Mouse (Mus musculus): Measurements from ENCODE around the gene Tbkbp1.
"Not testable (repeated sequence)": the region's sequence is repeated elsewhere in the genome, so short reads cannot be mapped to it uniquely, and the experiment has no call there.

Tbkbp1 gene

GRCm38 (mm10) chr11:97151343-97151801 lies at the start of gene Tbkbp1:
Gene Tbkbp1, minus strand, starts transcription at chr11:97151495.
- peak in 1 of 2 experiments; percentile 63 for DNase-seq (ENCODE audit: low spot score in 2 of 2)

GRCm38 (mm10) chr11:97199519-97199918 lies 48.2 kb upstream of the Tbkbp1 start:
- no peak for DNase-seq (ENCODE audit: low spot score in 2 of 2)

GRCm38 (mm10) chr11:97198601-97199000 lies 47.3 kb upstream of the Tbkbp1 start:
- peak; percentile 70 to 85 for DNase-seq (ENCODE audit: low spot score in 2 of 2)

- no peak for DNase-seq (ENCODE audit: low spot score in 2 of 2)
Measured at GRCm38 (mm10) chr11:97197021-97197420, 45.7 kb upstream of the Tbkbp1 start.

GRCm38 (mm10) chr11:97196541-97196940 lies 45.2 kb upstream of the Tbkbp1 start:
- no peak for DNase-seq (ENCODE audit: low spot score in 2 of 2)

- DNase-seq (ENCODE audit: low spot score in 2 of 2) = no peak
Measured at GRCm38 (mm10) chr11:97192621-97192951, 41.3 kb upstream of the Tbkbp1 start.

GRCm38 (mm10) chr11:97191915-97192620 lies 40.8 kb upstream of the Tbkbp1 start:
- no peak for DNase-seq (ENCODE audit: low spot score in 2 of 2)

GRCm38 (mm10) chr11:97190992-97191391 lies 39.7 kb upstream of the Tbkbp1 start:
- no peak for DNase-seq (ENCODE audit: low spot score in 2 of 2)

- DNase-seq (ENCODE audit: low spot score in 2 of 2) = not testable (repeated sequence)
Measured at GRCm38 (mm10) chr11:97189645-97190044, 38.4 kb upstream of the Tbkbp1 start.

GRCm38 (mm10) chr11:97189231-97189630 lies 37.9 kb upstream of the Tbkbp1 start:
- no peak for DNase-seq (ENCODE audit: low spot score in 2 of 2)

GRCm38 (mm10) chr11:97188643-97188955 lies 37.3 kb upstream of the Tbkbp1 start:
- no peak for DNase-seq (ENCODE audit: low spot score in 2 of 2)

GRCm38 (mm10) chr11:97187764-97188642 lies 36.7 kb upstream of the Tbkbp1 start, which contains the start of gene Kpnb1:
Gene Kpnb1, minus strand, starts transcription at chr11:97187881.
- DNase-seq (ENCODE audit: low spot score in 2 of 2) = peak; percentile 98 to 99

GRCm38 (mm10) chr11:97186947-97187763 lies 35.9 kb upstream of the Tbkbp1 start:
- DNase-seq (ENCODE audit: low spot score in 2 of 2) = peak; percentile 98 to 99

GRCm38 (mm10) chr11:97185704-97186614 lies 34.7 kb upstream of the Tbkbp1 start:
- no peak for DNase-seq (ENCODE audit: low spot score in 2 of 2)

- DNase-seq (ENCODE audit: low spot score in 2 of 2) = no peak
Measured at GRCm38 (mm10) chr11:97184875-97185274, 33.6 kb upstream of the Tbkbp1 start.

- no peak for DNase-seq (ENCODE audit: low spot score in 2 of 2)
Measured at GRCm38 (mm10) chr11:97182446-97182845, 31.2 kb upstream of the Tbkbp1 start.

GRCm38 (mm10) chr11:97181061-97181460 lies 29.8 kb upstream of the Tbkbp1 start:
- DNase-seq (ENCODE audit: low spot score in 2 of 2) = no peak

GRCm38 (mm10) chr11:97178198-97178597 lies 26.9 kb upstream of the Tbkbp1 start:
- DNase-seq (ENCODE audit: low spot score in 2 of 2) = no peak

GRCm38 (mm10) chr11:97176851-97177250 lies 25.6 kb upstream of the Tbkbp1 start:
- no peak for DNase-seq (ENCODE audit: low spot score in 2 of 2)

GRCm38 (mm10) chr11:97175499-97175898 lies 24.2 kb upstream of the Tbkbp1 start:
- no peak for DNase-seq (ENCODE audit: low spot score in 2 of 2)

- no peak for DNase-seq (ENCODE audit: low spot score in 2 of 2)
Measured at GRCm38 (mm10) chr11:97160341-97160740, 9.0 kb upstream of the Tbkbp1 start.

Measured in spleen, postnatal 4 days (tissue).